Mouse (Mus musculus) liver, postnatal 0 days (tissue): ENCODE measurements around the gene Olfr95.

Experiments used
- CTCF ChIP-seq: sonication (generic); IDR thresholded peaks from 2 replicates; pipeline ENCODE4 v1.5.1; 2016; ENCODE audit warnings: antibody characterized with exemption, low read depth
- EP300 ChIP-seq: IDR thresholded peaks from 2 replicates; pipeline ENCODE4 v1.6.1; 2016; ENCODE audit warnings: antibody characterized with exemption, low read depth, mild to moderate bottlenecking

DNA sequence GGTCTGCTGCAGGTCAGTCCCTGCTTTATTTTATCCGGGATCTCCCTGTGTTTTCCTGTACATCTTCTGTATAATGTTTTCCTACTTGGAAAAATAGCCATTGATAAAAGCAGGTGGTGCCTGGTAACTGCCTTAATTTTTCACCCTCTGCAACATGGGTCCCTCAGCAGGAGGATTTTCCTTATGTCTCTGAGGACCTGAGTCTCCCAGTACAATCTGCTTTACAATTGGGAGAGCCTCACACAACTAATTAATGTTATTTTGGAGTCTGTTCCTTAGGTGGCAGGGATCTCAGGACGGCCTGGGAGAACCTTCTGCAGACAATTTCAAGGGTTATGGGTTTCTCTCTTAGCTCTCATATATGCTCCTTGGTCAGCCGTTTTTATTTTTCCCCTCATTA lies at the start of gene Olfr95:
- TF ChIP-seq EP300, result no peak
- no peak for TF ChIP-seq CTCF
